Mouse (Mus musculus) C2C12 (cell line): ENCODE results near the gene Fbxw4.

ENCODE experiments used
- CEBPB ChIP-seq: IDR thresholded peaks from one replicate; pipeline ENCODE4 v1.6.1; 2011; ENCODE audit warnings: low read depth, mild to moderate bottlenecking, control low read depth, moderate library complexity
- CTCF ChIP-seq: IDR thresholded peaks from one replicate; pipeline ENCODE4 v1.5.1; 2011; ENCODE audit not compliant: control insufficient read depth, insufficient read depth, insufficient read length
- MAX ChIP-seq: IDR thresholded peaks from one replicate; pipeline ENCODE4 v1.6.1; 2011; ENCODE audit warnings: mild to moderate bottlenecking, control low read depth
- MYOD1 ChIP-seq: IDR thresholded peaks from one replicate; pipeline ENCODE4 v1.6.1; 2011; ENCODE audit warnings: low read depth; ENCODE audit not compliant: control insufficient read depth, insufficient read length
- MYOG ChIP-seq: IDR thresholded peaks from one replicate; pipeline ENCODE4 v1.6.1; 2011; ENCODE audit not compliant: control insufficient read depth, insufficient read length; ENCODE audit errors: extremely low read depth
- USF1 ChIP-seq: IDR thresholded peaks from one replicate; pipeline ENCODE4 v1.6.1; 2011; ENCODE audit warnings: low read depth, mild to moderate bottlenecking, control low read depth, moderate library complexity

GRCm38 (mm10) chr19:45627036-45627435 is 33.1 kb downstream of the Fbxw4 start:
- no peak for TF ChIP-seq CTCF
- no peak for TF ChIP-seq USF1
- TF ChIP-seq CEBPB = no peak
- TF ChIP-seq MYOD1 = no peak
- no peak for TF ChIP-seq MAX
- TF ChIP-seq MYOG = no peak
